Mouse (Mus musculus) cerebellum, adult 2 months (tissue): ENCODE results near the gene Bmp7. TPM values are rescaled to one million over a fixed set of nuclear protein-coding genes. Genes with fewer than 3 reads are reported as not detected.

Experiments used
- DNase-seq, 2 experiments: peaks; one replicate each; pipeline ENCODE4 v3.0.0; 2021
- H3K27ac ChIP-seq: fragments of 200-500 bp; 2 replicates; pipeline ENCODE4 v1.5.1; 2012; ENCODE audit warnings: low read length, control low read depth, inconsistent platforms; ENCODE audit not compliant: insufficient read depth
- H3K27me3 ChIP-seq: fragments of 200-500 bp; 2 replicates; pipeline ENCODE4 v1.6.1; 2012; ENCODE audit warnings: inconsistent platforms, mild to moderate bottlenecking, low read length, moderate library complexity; ENCODE audit not compliant: control insufficient read depth, insufficient read depth
- H3K4me1 ChIP-seq: fragments of 200-500 bp; 2 replicates; pipeline ENCODE4 v1.6.1; 2011; ENCODE audit warnings: low read length; ENCODE audit not compliant: control insufficient read depth, insufficient read depth
- H3K4me3 ChIP-seq: fragments of 200-500 bp; replicated peaks from 2 replicates; pipeline ENCODE3; 2011; ENCODE audit warnings: mild to moderate bottlenecking, low read depth, low read length, control low read depth; ENCODE audit not compliant: insufficient read depth
- CTCF ChIP-seq: fragments of 200-500 bp; IDR thresholded peaks from 2 replicates; pipeline ENCODE4 v1.5.1; 2011; ENCODE audit warnings: low read depth, mild to moderate bottlenecking, control low read depth, low read length, moderate library complexity, borderline replicate concordance; ENCODE audit not compliant: insufficient read depth
- POLR2A ChIP-seq: fragments of 200-500 bp; IDR thresholded peaks from 2 replicates; pipeline ENCODE4 v1.6.1; 2011; ENCODE audit warnings: low read length, control low read depth, borderline replicate concordance; ENCODE audit not compliant: insufficient read depth
- WGBS: fragments of 180-500 bp; shearing (Covaris S2); methylation state at CpG from one replicate; pipeline ENCODE4 v1.1.7; 2018; 5-methylcytosine and 5-hydroxymethylcytosine counted together
- polyA plus RNA-seq: library from polyadenylated mRNA; depleted of rRNA; stranded (reverse); fragments of >200 nt; gene quantifications from 2 replicates; pipeline ENCODE4 v1.2.3, GENCODE M21; 2012

The Bmp7 gene
- polyA plus RNA-seq, 1 experiment, result 3.9 TPM

DNA sequence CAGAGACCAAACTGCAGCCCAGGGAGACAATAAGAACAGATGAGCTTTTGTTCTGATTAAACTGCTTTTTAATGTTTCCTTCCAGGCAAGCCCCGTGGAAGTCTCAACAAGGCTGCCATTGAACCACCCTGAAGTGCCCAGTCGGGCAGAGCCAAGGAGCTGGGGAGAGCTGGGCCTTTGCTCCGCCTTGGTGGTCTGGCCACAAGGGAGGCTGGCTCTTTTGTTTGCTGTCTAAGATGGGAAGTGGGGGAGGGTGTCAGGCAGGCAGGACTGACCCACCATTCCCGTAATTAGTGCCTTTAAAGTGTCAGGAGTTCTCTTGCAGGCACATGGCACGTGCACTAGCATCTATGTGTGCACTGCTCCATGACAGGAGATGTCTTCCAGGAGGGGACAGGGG lies 18.5 kb upstream of the Bmp7 start:
- no peak overlapping the region for H3K27ac ChIP-seq
- DNase-seq, result no peak
- WGBS, result 17% methylated on average over 5 of the region's 5 CpGs
- H3K4me1 ChIP-seq, result no peaks in the 10 kb centered on the region
- H3K27me3 ChIP-seq, result no peaks in the 10 kb centered on the region; the same call in 1 of the 2 replicates
- no peak for TF ChIP-seq CTCF
- no peak for TF ChIP-seq POLR2A
- H3K4me3 ChIP-seq, result no peak overlapping the region

DNA sequence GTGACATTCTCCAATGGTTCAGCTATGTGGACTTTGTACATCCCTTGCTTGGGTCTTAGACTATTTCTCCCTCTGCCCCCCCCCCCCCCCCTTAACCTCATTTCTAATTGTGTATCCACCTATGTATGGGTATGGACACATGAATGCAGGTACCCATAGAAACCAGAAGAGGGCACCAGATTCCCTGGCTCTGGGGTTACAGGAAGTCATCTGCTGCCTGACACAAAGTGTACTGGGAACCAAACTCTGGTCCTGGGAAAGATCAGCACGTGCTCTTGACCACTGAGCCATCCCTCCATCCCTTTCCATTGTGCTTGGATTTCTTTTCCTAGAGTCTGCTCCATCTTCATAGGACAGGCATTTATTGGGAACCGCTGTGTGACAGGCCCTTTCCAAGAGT lies 11.9 kb upstream of the Bmp7 start:
- DNase-seq, result no peak
- 80% methylated on average over 2 of the region's 2 CpGs for WGBS
- no peak overlapping the region for H3K4me3 ChIP-seq
- no peaks in the 10 kb centered on the region for H3K4me1 ChIP-seq
- no peak for TF ChIP-seq CTCF
- no peak for TF ChIP-seq POLR2A
- no peaks in the 10 kb centered on the region; the same call in 1 of the 2 replicates for H3K27me3 ChIP-seq
- no peak overlapping the region for H3K27ac ChIP-seq

DNA sequence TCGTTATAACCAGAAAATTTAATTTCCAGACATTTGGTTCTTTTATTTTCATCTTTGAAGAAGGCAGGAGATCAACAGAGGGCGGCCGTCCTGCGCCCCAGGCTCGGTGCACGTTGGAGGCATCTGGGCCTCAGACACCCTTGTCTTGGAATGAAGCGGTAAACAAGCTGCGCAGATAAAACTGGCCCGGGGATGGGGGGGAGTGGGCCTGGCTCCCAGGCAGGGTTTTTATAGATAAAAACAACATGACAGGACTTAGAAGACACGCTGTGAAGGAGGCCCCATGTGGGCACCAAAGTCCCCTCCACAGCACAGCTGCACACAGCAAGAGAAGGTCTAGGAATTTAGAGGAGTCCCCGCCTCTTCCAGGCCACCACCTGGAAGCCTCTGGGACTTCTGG lies 10.6 kb upstream of the Bmp7 start:
- 20% methylated on average over 11 of the region's 11 CpGs for WGBS
- no peak for TF ChIP-seq CTCF
- no peak for TF ChIP-seq POLR2A

DNA sequence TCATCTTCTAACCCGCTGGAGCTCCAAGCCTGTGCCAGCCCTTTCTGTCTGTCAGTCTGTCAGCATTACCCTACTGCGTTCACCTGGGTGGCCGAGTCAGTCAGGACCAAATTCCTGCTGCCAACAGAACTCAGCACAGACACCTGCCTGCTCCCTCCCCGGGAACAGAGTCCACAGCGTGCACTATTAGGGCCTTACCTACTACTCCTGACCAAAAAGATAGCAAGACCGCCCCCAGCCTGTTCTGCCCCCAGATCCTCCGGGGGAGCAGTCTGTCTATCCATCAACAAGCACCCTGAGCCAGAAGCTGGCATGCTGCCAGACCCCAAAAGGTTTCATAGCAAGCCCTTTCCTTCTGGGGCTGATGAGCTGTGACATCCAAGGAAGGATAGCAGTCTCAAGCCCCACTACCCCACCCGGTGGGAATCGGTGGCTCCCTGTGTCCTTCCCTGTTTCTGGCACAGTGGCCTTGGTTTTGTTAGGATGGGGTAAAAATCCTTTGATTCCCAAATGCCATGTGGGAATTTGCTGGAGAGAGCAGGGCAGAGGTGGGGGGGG lies 10.1 kb upstream of the Bmp7 start:
- no peak for DNase-seq
- no peak overlapping the region for H3K4me3 ChIP-seq
- H3K4me1 ChIP-seq, result no peaks in the 10 kb centered on the region
- H3K27ac ChIP-seq, result no peak overlapping the region
- no peaks in the 10 kb centered on the region; the same call in 1 of the 2 replicates for H3K27me3 ChIP-seq
- 34% methylated on average over 9 of the region's 9 CpGs for WGBS
- no peak for TF ChIP-seq POLR2A
- no peak for TF ChIP-seq CTCF

More for the DNA sequence above, 10.6 kb upstream of the Bmp7 start:
- no peaks in the 10 kb centered on the region; the same call in 1 of the 2 replicates for H3K27me3 ChIP-seq
- DNase-seq, result no peak
- H3K27ac ChIP-seq, result no peak overlapping the region
- H3K4me1 ChIP-seq, result no peaks in the 10 kb centered on the region
- no peak overlapping the region for H3K4me3 ChIP-seq

DNA sequence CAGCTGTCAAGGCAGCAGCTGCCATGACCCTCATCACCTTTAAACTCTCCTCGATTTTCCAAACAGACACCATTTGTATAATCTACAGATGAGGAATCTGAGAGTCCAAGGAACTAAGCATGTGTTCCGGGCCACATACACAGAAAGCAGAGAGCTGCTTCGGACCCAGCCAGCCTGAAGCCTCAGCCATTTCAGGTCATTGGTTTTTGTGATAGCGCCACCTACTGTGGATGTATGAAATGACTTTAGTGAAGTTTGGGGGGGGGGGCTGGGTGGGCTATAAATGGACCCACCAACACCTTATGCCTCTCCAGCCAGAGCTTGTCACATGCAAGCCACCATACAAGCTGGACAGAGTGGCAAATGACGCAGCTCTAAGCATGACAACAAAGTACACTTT lies 8.9 kb upstream of the Bmp7 start:
- TF ChIP-seq CTCF, result no peak
- no peaks in the 10 kb centered on the region; the same call in 1 of the 2 replicates for H3K27me3 ChIP-seq
- DNase-seq, result no peak
- no peak overlapping the region for H3K27ac ChIP-seq
- no peak overlapping the region for H3K4me3 ChIP-seq
- no peaks in the 10 kb centered on the region for H3K4me1 ChIP-seq
- 46% methylated on average over 5 of the region's 5 CpGs for WGBS

DNA sequence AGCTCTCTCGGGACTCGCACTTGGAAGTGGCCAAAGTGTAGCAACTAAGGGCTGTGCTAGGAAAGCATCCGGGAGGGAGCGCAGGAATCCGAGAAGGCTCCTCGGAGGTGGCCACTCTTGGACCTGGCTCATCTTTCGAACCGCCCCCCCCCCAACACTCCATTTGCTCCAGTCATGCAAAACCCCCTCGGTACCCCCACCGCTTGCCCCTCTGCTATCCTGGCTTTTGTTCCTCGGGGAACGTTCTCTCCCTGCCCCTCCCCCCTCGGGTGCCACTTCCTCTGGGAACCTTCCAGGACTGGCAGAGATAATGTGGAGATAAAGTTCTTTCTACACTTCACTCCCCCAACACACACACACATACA lies 660 bp upstream of the Bmp7 start:
- peaks cover 8% of the 10 kb centered on the region; the same call in 1 of the 2 replicates for H3K27me3 ChIP-seq
- no peak overlapping the region for H3K4me3 ChIP-seq
- peaks cover 5% of the 10 kb centered on the region; the same call in 1 of the 2 replicates for H3K4me1 ChIP-seq
- no peak for DNase-seq
- TF ChIP-seq CTCF, result no peak
- no peak for TF ChIP-seq POLR2A
- under 1% methylated on average over 13 of the region's 13 CpGs for WGBS
- no peak overlapping the region for H3K27ac ChIP-seq

DNA sequence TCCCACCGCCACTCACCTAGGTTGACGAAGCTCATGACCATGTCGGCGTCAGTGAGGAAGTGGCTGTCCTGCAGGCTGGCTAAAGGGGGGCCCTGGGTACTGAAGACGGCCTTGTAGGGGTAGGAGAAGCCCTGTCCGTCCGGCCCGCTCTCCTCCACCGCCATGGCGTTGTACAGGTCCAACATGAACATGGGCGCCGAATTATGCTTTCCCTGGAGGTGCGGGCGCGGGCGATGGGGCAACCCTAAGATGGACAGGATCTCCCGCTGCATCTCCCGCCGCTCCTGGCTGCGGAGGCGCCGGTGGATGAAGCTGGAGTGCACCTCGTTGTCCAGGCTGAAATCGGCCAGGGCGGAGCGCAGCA lies 500 bp downstream of the Bmp7 start:
- 1% methylated on average over 26 of the region's 26 CpGs for WGBS
- H3K27me3 ChIP-seq, result peaks cover 9% of the 10 kb centered on the region; the same call in 1 of the 2 replicates
- DNase-seq, result no peak
- TF ChIP-seq POLR2A (no peak), CTCF (no peak)
- H3K4me1 ChIP-seq, result peaks cover 5% of the 10 kb centered on the region; the same call in 1 of the 2 replicates
- peak overlapping the region; percentile 21 for H3K4me3 ChIP-seq
- H3K27ac ChIP-seq, result no peak overlapping the region

DNA sequence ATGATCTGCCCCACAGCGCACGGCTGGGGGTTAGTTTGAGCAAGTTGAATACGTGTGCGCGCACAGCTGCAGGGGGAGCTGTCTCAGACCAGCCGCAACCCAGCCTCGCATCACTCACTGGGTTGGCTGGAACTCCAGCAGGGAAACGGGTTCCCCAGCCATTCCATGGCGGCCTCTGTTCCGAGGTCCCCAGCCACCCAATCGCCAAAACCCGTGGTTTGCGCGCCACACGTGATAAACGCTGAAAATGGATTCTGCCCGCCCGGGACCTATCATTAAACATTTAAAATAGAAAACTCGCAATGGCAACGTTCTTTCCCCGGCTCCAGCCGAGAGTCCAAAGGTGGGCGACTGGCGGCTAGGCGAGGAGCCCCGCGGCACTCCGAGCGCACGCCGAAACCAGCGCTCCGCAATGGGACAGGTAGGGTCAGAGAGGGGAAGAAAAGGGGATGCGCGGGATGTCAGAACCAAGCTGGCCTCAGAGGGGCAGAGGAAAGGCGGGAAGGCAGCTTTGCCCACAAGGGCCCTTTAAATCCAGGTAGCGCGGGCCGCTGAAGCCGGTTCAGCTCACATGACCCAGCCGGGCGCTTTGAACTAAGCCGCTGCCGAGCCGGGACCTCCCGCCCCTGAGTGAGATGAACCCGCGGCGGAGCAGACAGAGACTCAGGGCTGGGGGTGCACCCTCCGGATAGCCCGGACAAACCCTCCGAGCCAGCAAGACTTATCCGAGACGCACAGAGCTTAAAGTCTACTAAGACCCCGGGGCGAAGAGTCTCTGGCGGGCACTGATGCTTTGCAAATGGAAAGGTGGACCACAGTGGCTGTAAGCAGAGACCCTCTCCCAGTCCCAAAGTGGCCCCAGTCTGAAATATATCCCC lies 1.1 kb downstream of the Bmp7 start:
- WGBS, result 1% methylated on average over 57 of the region's 57 CpGs
- H3K4me1 ChIP-seq, result peaks cover 5% of the 10 kb centered on the region; the same call in 1 of the 2 replicates
- TF ChIP-seq POLR2A (no peak), CTCF (no peak)

More for the DNA sequence above, 1.1 kb downstream of the Bmp7 start:
- Histone ChIP-seq H3K27me3 (peaks cover 9% of the 10 kb centered on the region; the same call in 1 of the 2 replicates), H3K27ac (no peak overlapping the region), H3K4me3 (peak overlapping the region; percentile 21)
- no peak for DNase-seq
